Mouse (Mus musculus) heart, postnatal 0 days (tissue): ENCODE measurements around the gene Gosr2.

Experiments used
- CTCF ChIP-seq: IDR thresholded peaks from 2 replicates; pipeline ENCODE4 v1.5.1; 2016; ENCODE audit warnings: antibody characterized with exemption, control low read depth, low read depth
- EP300 ChIP-seq: IDR thresholded peaks from 2 replicates; pipeline ENCODE4 v1.6.1; 2016; ENCODE audit warnings: antibody characterized with exemption, low read depth

- TF ChIP-seq CTCF (no peak), EP300 (no peak)
These were observed 14.3 kb upstream of the Gosr2 start for GRCm38 (mm10) chr11:103711851-103712587.
